Mouse (Mus musculus): ENCODE results near the gene Aimp2.

Gene Aimp2

GRCm38 (mm10) chr5:143909417-143910400 is at the start of gene Aimp2, which contains the start of gene Pms2:
TSS of gene Aimp2 (minus strand) at chr5:143909847.
TSS of gene Pms2 (plus strand) at chr5:143909964.
- DNase-seq (ENCODE audit: low read depth, low spot score) = peak; percentile 95

GRCm38 (mm10) chr5:143957101-143957500 is 47.5 kb upstream of the Aimp2 start:
- no peak for DNase-seq (ENCODE audit: low read depth, low spot score)

GRCm38 (mm10) chr5:143950016-143950415 is 40.4 kb upstream of the Aimp2 start:
- DNase-seq (ENCODE audit: low read depth, low spot score) = no peak

- DNase-seq (ENCODE audit: low read depth, low spot score) = no peak
These were observed 38.7 kb upstream of the Aimp2 start for GRCm38 (mm10) chr5:143948361-143948760.

- DNase-seq (ENCODE audit: low read depth, low spot score) = no peak
These were observed 33.8 kb upstream of the Aimp2 start for GRCm38 (mm10) chr5:143943231-143944125.

GRCm38 (mm10) chr5:143941588-143941987 is 31.9 kb upstream of the Aimp2 start:
- no peak for DNase-seq (ENCODE audit: low read depth, low spot score)

GRCm38 (mm10) chr5:143936156-143936555 is 26.5 kb upstream of the Aimp2 start:
- DNase-seq (ENCODE audit: low read depth, low spot score) = no peak

- no peak for DNase-seq (ENCODE audit: low read depth, low spot score)
These were observed 24.2 kb upstream of the Aimp2 start for GRCm38 (mm10) chr5:143933875-143934274.

- no peak for DNase-seq (ENCODE audit: low read depth, low spot score)
These were observed 23.8 kb upstream of the Aimp2 start for GRCm38 (mm10) chr5:143933414-143933813.

GRCm38 (mm10) chr5:143932831-143933230 is 23.2 kb upstream of the Aimp2 start, which contains the start of gene Rsph10b:
TSS of gene Rsph10b (plus strand) at chr5:143933035.
- DNase-seq (ENCODE audit: low read depth, low spot score) = no peak

GRCm38 (mm10) chr5:143931863-143932580 is 22.4 kb upstream of the Aimp2 start:
- no peak for DNase-seq (ENCODE audit: low read depth, low spot score)

GRCm38 (mm10) chr5:143930656-143931055 is 21.0 kb upstream of the Aimp2 start:
- DNase-seq (ENCODE audit: low read depth, low spot score) = no peak

- no peak for DNase-seq (ENCODE audit: low read depth, low spot score)
These were observed 19.6 kb upstream of the Aimp2 start for GRCm38 (mm10) chr5:143929291-143929690.

GRCm38 (mm10) chr5:143927875-143928274 is 18.2 kb upstream of the Aimp2 start, which contains the start of gene Gm42421:
TSS of gene Gm42421 (plus strand) at chr5:143928175.
- DNase-seq (ENCODE audit: low read depth, low spot score) = no peak

- DNase-seq (ENCODE audit: low read depth, low spot score) = no peak
These were observed 15.3 kb upstream of the Aimp2 start for GRCm38 (mm10) chr5:143924781-143925452.

GRCm38 (mm10) chr5:143918120-143918519 is 8.5 kb upstream of the Aimp2 start:
- DNase-seq (ENCODE audit: low read depth, low spot score) = no peak

- DNase-seq (ENCODE audit: low read depth, low spot score) = no peak
These were observed 7.8 kb upstream of the Aimp2 start for GRCm38 (mm10) chr5:143917418-143917817.

- DNase-seq (ENCODE audit: low read depth, low spot score) = no peak
These were observed 6.6 kb upstream of the Aimp2 start for GRCm38 (mm10) chr5:143916221-143916620.

GRCm38 (mm10) chr5:143908926-143909325 is 721 bp downstream of the Aimp2 start:
- no peak for DNase-seq (ENCODE audit: low read depth, low spot score)

GRCm38 (mm10) chr5:143906429-143906828 is 3.2 kb downstream of the Aimp2 start:
- no peak for DNase-seq (ENCODE audit: low read depth, low spot score)

- DNase-seq (ENCODE audit: low read depth, low spot score) = no peak
These were observed 5.8 kb downstream of the Aimp2 start for GRCm38 (mm10) chr5:143903813-143904212.
